Mouse (Mus musculus) right cerebral cortex, postnatal 25 days (tissue): ENCODE measurements around the gene Srebf2.
A peak's percentile ranks its signal among the peaks of the same experiment; 100 is the strongest.
"Not testable (repeated sequence)": the region's sequence is repeated elsewhere in the genome, so short reads cannot be mapped to it uniquely, and the experiment has no call there.

Experiments
- DNase-seq: peaks from one replicate; pipeline ENCODE4 v3.0.0; 2022

Srebf2 gene

GRCm38 (mm10) chr15:82146770-82147610 lies at the start of gene Srebf2:
TSS of gene Srebf2 (plus strand) at chr15:82147181.
- DNase-seq = peak; percentile 99

- DNase-seq = peak; percentile 48
These were observed 39.9 kb upstream of the Srebf2 start for GRCm38 (mm10) chr15:82106953-82107555.

GRCm38 (mm10) chr15:82120544-82120943 lies 26.4 kb upstream of the Srebf2 start:
- no peak for DNase-seq

GRCm38 (mm10) chr15:82126690-82127089 lies 20.3 kb upstream of the Srebf2 start:
- not testable (repeated sequence) for DNase-seq

GRCm38 (mm10) chr15:82127426-82128374 lies 19.3 kb upstream of the Srebf2 start, which contains the start of gene Ccdc134:
TSS of gene Ccdc134 (plus strand) at chr15:82127922.
- peak; percentile 98 for DNase-seq

GRCm38 (mm10) chr15:82128398-82128797 lies 18.6 kb upstream of the Srebf2 start:
- DNase-seq = no peak

GRCm38 (mm10) chr15:82130599-82130998 lies 16.4 kb upstream of the Srebf2 start:
- DNase-seq = no peak

- no peak for DNase-seq
These were observed 11.6 kb upstream of the Srebf2 start for GRCm38 (mm10) chr15:82135372-82135771.

GRCm38 (mm10) chr15:82138565-82138964 lies 8.4 kb upstream of the Srebf2 start:
- DNase-seq = no peak

- no peak for DNase-seq
These were observed 7.8 kb upstream of the Srebf2 start for GRCm38 (mm10) chr15:82139196-82139595.

GRCm38 (mm10) chr15:82140355-82140754 lies 6.6 kb upstream of the Srebf2 start:
- no peak for DNase-seq

GRCm38 (mm10) chr15:82144157-82144556 lies 2.8 kb upstream of the Srebf2 start:
- no peak for DNase-seq

GRCm38 (mm10) chr15:82145408-82145807 lies 1.6 kb upstream of the Srebf2 start:
- DNase-seq = no peak

- no peak for DNase-seq
These were observed 871 bp upstream of the Srebf2 start for GRCm38 (mm10) chr15:82145851-82146769.

- peak; percentile 75 for DNase-seq
These were observed 680 bp downstream of the Srebf2 start for GRCm38 (mm10) chr15:82147611-82148111.

GRCm38 (mm10) chr15:82148510-82148911 lies 1.5 kb downstream of the Srebf2 start:
- no peak for DNase-seq

GRCm38 (mm10) chr15:82150042-82150441 lies 3.1 kb downstream of the Srebf2 start:
- no peak for DNase-seq

GRCm38 (mm10) chr15:82151176-82151575 lies 4.2 kb downstream of the Srebf2 start:
- DNase-seq = no peak

GRCm38 (mm10) chr15:82152022-82152421 lies 5.0 kb downstream of the Srebf2 start:
- DNase-seq = no peak

- DNase-seq = no peak
These were observed 5.5 kb downstream of the Srebf2 start for GRCm38 (mm10) chr15:82152435-82152834.

GRCm38 (mm10) chr15:82156298-82156697 lies 9.3 kb downstream of the Srebf2 start:
- DNase-seq = no peak

GRCm38 (mm10) chr15:82156902-82157301 lies 9.9 kb downstream of the Srebf2 start:
- no peak for DNase-seq
